Mouse (Mus musculus) liver, adult 2 months (tissue): ENCODE data around the gene Slc37a2. TPM values are rescaled to one million over a fixed set of nuclear protein-coding genes. Genes with fewer than 3 reads are reported as not detected.

Source experiments
- DNase-seq: peaks from one replicate; pipeline ENCODE4 v3.0.0-alpha.2; 2011; ENCODE audit warnings: low read depth, low spot score; ENCODE audit errors: extremely low read depth
- H3K27ac ChIP-seq: fragments of 200-500 bp; replicated peaks from 2 replicates; pipeline ENCODE4 v1.5.1; 2012; ENCODE audit warnings: low read depth, mild to moderate bottlenecking, control low read depth, inconsistent platforms, low read length; ENCODE audit not compliant: insufficient read depth
- H3K27me3 ChIP-seq: fragments of 200-500 bp; 2 replicates; pipeline ENCODE4 v1.6.1; 2012; ENCODE audit warnings: mild to moderate bottlenecking, moderate library complexity, low read length, inconsistent platforms; ENCODE audit not compliant: control insufficient read depth, insufficient read depth
- H3K36me3 ChIP-seq: fragments of 200-500 bp; 2 replicates; pipeline ENCODE4 v1.6.1; 2012; ENCODE audit warnings: low read length, inconsistent platforms; ENCODE audit not compliant: control insufficient read depth, insufficient read depth
- H3K4me1 ChIP-seq: fragments of 200-500 bp; 2 replicates; pipeline ENCODE4 v1.6.1; 2011; ENCODE audit warnings: low read length; ENCODE audit not compliant: control insufficient read depth, insufficient read depth
- H3K4me3 ChIP-seq: fragments of 200-500 bp; 2 replicates; pipeline ENCODE4 v1.5.1; 2011; ENCODE audit warnings: low read depth, mild to moderate bottlenecking, control low read depth, low read length, moderate library complexity; ENCODE audit not compliant: insufficient read depth
- H3K79me2 ChIP-seq: fragments of 200-500 bp; 2 replicates; pipeline ENCODE4 v1.6.1; 2012; ENCODE audit warnings: inconsistent platforms, mild to moderate bottlenecking, low read length, moderate library complexity; ENCODE audit not compliant: control insufficient read depth, insufficient read depth
- H3K9ac ChIP-seq: fragments of 200-500 bp; 2 replicates; pipeline ENCODE4 v1.6.1; 2012; ENCODE audit warnings: low read depth, mild to moderate bottlenecking, control low read depth, inconsistent platforms, low read length
- CTCF ChIP-seq: fragments of 200-500 bp; IDR thresholded peaks from 2 replicates; pipeline ENCODE4 v1.5.1; 2011; ENCODE audit warnings: low read depth, low read length, control low read depth
- POLR2A ChIP-seq: fragments of 200-500 bp; IDR thresholded peaks from 2 replicates; pipeline ENCODE4 v1.6.1; 2011; ENCODE audit warnings: low read length, control low read depth; ENCODE audit not compliant: insufficient read depth; ENCODE audit errors: extremely low read depth
- WGBS: fragments of 180-500 bp; shearing (Covaris S2); methylation state at CpG from one replicate; pipeline ENCODE4 v1.1.7; 2018; 5-methylcytosine and 5-hydroxymethylcytosine counted together
- polyA plus RNA-seq: library from polyadenylated mRNA; depleted of rRNA; stranded (reverse); fragments of >200 nt; gene quantifications from 2 replicates; pipeline ENCODE4 v1.2.3, GENCODE M21; 2012
- total RNA-seq: library from RNA; depleted of rRNA; stranded (reverse); fragments of >200 nt; gene quantifications from 2 replicates; pipeline ENCODE4 v1.2.3, GENCODE M21; 2014

The Slc37a2 gene
- total and polyA plus RNA-seq, 2 experiments, result 1.7 to 1.8 TPM

- peaks cover 2% of the 10 kb centered on the region; the same call in 1 of the 2 replicates for H3K4me1 ChIP-seq
Measured at GRCm38 (mm10) chr9:37245404-37245803, 10.1 kb downstream of the Slc37a2 start.

DNA sequence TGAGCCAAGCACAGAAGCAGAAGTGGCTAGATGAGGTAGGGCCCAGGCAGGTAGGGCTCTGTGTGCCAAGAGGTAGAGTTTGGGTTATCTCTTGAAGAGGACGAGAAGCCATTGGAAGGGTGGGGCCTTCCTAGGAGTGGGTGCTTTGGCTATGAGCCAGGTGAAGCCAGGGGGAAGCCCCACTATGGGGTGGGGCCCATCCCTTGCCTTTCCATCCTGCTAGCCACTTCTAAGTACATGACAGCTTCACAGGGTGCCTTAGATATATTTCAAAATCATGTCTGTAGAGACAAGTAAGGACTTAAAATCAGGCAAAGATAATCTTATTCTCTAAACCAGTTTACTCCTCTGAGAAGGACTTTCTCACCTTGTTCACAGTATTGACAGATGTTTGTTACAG is 10.9 kb downstream of the Slc37a2 start:
- Histone ChIP-seq H3K9ac (no peak overlapping the region), H3K27ac (no peak overlapping the region), H3K36me3 (no peaks in the 10 kb centered on the region), H3K4me1 (no peaks in the 10 kb centered on the region; the same call in 1 of the 2 replicates), H3K79me2 (no peaks in the 10 kb centered on the region), H3K27me3 (no peaks in the 10 kb centered on the region), H3K4me3 (no peak overlapping the region)
- DNase-seq, result no peak
- TF ChIP-seq POLR2A (no peak), CTCF (no peak)
- 76% methylated on average over 1 of the region's 1 CpGs for WGBS

More at GRCm38 (mm10) chr9:37245404-37245803, 10.1 kb downstream of the Slc37a2 start:
- no peak overlapping the region for H3K9ac ChIP-seq
- H3K27ac ChIP-seq, result no peak overlapping the region
- TF ChIP-seq CTCF, result no peak
- TF ChIP-seq POLR2A, result no peak
- WGBS, result 79% methylated on average over 2 of the region's 2 CpGs
- no peak overlapping the region for H3K4me3 ChIP-seq
- H3K36me3 ChIP-seq, result no peaks in the 10 kb centered on the region
- no peaks in the 10 kb centered on the region for H3K27me3 ChIP-seq
- H3K79me2 ChIP-seq, result no peaks in the 10 kb centered on the region
- no peak for DNase-seq

DNA sequence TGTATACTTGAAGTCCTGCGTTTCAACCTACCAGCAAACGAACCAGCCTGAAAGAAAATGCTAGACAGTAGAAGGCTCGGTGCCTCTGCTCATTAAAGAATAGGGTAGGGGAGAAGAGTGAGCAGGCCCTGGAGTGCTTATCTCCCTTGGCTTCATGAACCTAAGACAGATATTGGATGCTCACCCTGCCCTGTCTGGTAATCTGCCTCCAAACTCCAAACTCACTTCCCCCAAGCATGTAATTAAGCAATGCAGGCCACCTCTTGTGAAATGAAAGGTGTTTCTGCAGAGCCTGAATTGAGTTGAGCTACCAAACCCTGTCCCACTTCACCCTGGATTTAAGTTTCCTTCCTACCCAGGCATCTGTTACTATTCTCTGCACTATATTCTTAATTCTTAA is 12.8 kb downstream of the Slc37a2 start:
- Histone ChIP-seq H3K27me3 (no peaks in the 10 kb centered on the region), H3K36me3 (no peaks in the 10 kb centered on the region), H3K9ac (no peak overlapping the region), H3K4me3 (no peak overlapping the region), H3K27ac (no peak overlapping the region), H3K79me2 (no peaks in the 10 kb centered on the region), H3K4me1 (no peaks in the 10 kb centered on the region; the same call in 1 of the 2 replicates)
- WGBS, result 87% methylated on average over 3 of the region's 3 CpGs
- TF ChIP-seq CTCF, result no peak
- TF ChIP-seq POLR2A, result no peak
- DNase-seq, result no peak

- TF ChIP-seq CTCF (no peak), POLR2A (no peak)
- Histone ChIP-seq H3K79me2 (no peaks in the 10 kb centered on the region), H3K4me3 (no peak overlapping the region), H3K27ac (no peak overlapping the region), H3K4me1 (no peaks in the 10 kb centered on the region), H3K9ac (no peak overlapping the region), H3K27me3 (no peaks in the 10 kb centered on the region), H3K36me3 (no peaks in the 10 kb centered on the region)
- DNase-seq, result no peak
- 54% methylated on average over 4 of the region's 4 CpGs for WGBS
Measured at GRCm38 (mm10) chr9:37235951-37236737, 19.4 kb downstream of the Slc37a2 start.

GRCm38 (mm10) chr9:37232201-37233195 is 23.0 kb downstream of the Slc37a2 start:
- WGBS, result 86% methylated on average over 22 of the region's 22 CpGs
- no peak for DNase-seq
- TF ChIP-seq CTCF, result no peak

More at GRCm38 (mm10) chr9:37232201-37233195, 23.0 kb downstream of the Slc37a2 start:
- H3K9ac ChIP-seq, result no peak overlapping the region
- no peaks in the 10 kb centered on the region for H3K79me2 ChIP-seq
- H3K27ac ChIP-seq, result no peak overlapping the region
- no peaks in the 10 kb centered on the region for H3K27me3 ChIP-seq
- H3K36me3 ChIP-seq, result no peaks in the 10 kb centered on the region
- no peak overlapping the region for H3K4me3 ChIP-seq
- H3K4me1 ChIP-seq, result no peaks in the 10 kb centered on the region
